Mouse (Mus musculus): Measurements from ENCODE around the gene Nup98. TPM values are rescaled to one million over a fixed set of nuclear protein-coding genes. Genes with fewer than 3 reads are reported as not detected.

The Nup98 gene
- 16.1 TPM for polyA plus RNA-seq (2012; fragmentation: generic; extraction: Trizol)

DNA sequence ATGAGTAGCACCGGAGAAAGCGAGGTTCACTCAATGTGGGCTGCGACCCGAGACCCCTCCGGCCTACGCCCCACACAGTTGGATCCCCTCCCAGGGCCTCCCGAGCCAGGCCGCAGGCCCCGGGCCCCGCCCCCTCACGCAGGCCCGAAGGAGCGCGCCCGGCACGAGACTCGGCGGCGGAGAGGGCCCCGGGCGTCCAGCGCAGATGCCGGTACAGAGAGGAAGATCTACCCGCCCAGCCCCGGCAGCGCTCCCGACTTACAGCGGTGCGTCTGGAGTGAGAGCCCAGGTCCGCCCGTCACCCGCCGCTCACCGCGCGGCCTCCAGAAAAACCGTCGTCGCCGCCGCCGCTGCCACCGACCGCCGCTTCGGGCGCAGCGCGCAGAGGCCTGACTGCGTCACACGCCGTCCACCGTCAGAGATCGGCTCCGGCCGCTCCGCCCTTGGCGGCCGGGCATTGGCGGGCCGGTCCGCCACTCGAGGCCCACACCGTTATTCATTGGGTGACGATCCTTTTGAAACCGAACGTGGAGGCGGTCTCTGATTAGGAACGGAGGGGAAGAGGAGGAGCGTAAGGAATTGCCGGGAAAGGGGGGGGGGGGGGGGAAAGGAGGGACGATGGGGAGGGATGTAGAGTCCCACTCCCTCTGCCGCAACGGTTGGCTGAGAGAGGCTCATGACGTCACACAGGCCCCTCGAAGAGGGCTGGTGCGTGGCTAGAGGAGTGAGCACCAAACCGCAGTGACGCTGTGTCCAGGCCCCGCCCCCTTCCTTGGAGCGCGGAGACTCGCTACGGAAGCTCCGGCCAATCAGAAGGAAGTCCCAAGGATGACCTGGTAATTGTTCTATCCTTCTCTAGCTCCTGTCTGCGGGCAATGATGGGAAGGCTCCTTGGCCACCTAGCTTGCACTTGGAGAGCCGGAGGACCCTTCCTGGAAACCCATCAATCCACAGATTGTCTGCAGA is at the start of gene Nup98, which contains the start of gene Pgap2:
TSS of gene Nup98 (minus strand) at position 421 of the 966 bp plus-strand sequence.
TSS of gene Pgap2 (plus strand) at position 453 of the 966 bp plus-strand sequence.
- TF ChIP-seq E2F4 (IDR thresholded peaks at IDR 0.05; ENCODE audit: insufficient read depth): peak; percentile 13
- TF ChIP-seq MYOG (IDR thresholded peaks at IDR 0.05; ENCODE audit: control insufficient read depth in 1 of 3, insufficient read depth in 1 of 3, insufficient read length in 2 of 3, low read depth in 2 of 3): peak in 1 of 3 experiments; percentile 10
- peak; percentile 65 for TF ChIP-seq POLR2AphosphoS2 (IDR thresholded peaks at IDR 0.05; ENCODE audit: insufficient read length, low read depth)
- peak; percentile 62 for TF ChIP-seq POLR2A (IDR thresholded peaks at IDR 0.05; ENCODE audit: insufficient read length, low read depth)
- TF ChIP-seq SRF (IDR thresholded peaks at IDR 0.05; ENCODE audit: control insufficient read depth, insufficient read length, low read depth): no peak
- TF ChIP-seq REST (IDR thresholded peaks at IDR 0.05; ENCODE audit: insufficient read depth, insufficient read length): no peak
- no peak for TF ChIP-seq CEBPB (IDR thresholded peaks at IDR 0.05; ENCODE audit: insufficient read depth, poor library complexity, severe bottlenecking)
- no peak for TF ChIP-seq USF1 (IDR thresholded peaks at IDR 0.05; ENCODE audit: low read depth)
- TF ChIP-seq TCF3 (IDR thresholded peaks at IDR 0.05; ENCODE audit: insufficient read length, low read depth): no peak
- TF ChIP-seq MYOD1 (IDR thresholded peaks at IDR 0.05; ENCODE audit: control insufficient read depth in 1 of 3, insufficient read length in 2 of 3, low read depth in 2 of 3): peak in 1 of 3 experiments; percentile 4
- no peak for TF ChIP-seq MAX (IDR thresholded peaks at IDR 0.05; ENCODE audit: low read depth)
- no peak for TF ChIP-seq TCF12 (IDR thresholded peaks at IDR 0.05; ENCODE audit: insufficient read depth, poor library complexity, severe bottlenecking)
- H3K4me2 ChIP-seq (ENCODE audit: low read depth): peak within 1 kb of the TSS; percentile 93
- H3K79me2 ChIP-seq (ENCODE audit: control insufficient read depth, insufficient read depth): peaks cover 46% of the 10 kb centered on the region

DNA sequence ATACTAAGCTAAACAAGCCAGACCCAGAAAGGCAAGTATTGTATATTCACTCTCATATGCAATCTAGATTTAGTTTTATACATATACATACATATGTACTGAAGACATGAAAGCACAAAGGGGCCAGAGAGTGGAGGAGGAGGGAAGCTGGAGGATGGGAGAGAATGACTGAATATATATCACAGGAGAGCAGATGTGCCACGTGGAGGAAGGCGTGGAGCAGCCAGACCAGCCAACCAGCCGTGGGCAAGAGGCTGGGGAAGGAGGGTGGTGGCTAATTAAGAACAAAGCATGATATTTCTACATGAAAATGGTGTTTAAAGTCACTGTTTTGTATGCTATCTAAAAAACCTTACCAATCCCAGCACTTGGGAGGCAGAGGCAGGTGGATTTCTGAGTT is 48.8 kb upstream of the Nup98 start:
- no peak for TF ChIP-seq POLR2AphosphoS2 (IDR thresholded peaks at IDR 0.05; ENCODE audit: insufficient read length, low read depth)
- TF ChIP-seq CEBPB (IDR thresholded peaks at IDR 0.05; ENCODE audit: insufficient read depth, poor library complexity, severe bottlenecking): no peak
- TF ChIP-seq MYOD1 (IDR thresholded peaks at IDR 0.05; ENCODE audit: control insufficient read depth in 1 of 3, insufficient read length in 2 of 3, low read depth in 2 of 3): no peak
- TF ChIP-seq REST (IDR thresholded peaks at IDR 0.05; ENCODE audit: insufficient read depth, insufficient read length): no peak
- TF ChIP-seq SRF (IDR thresholded peaks at IDR 0.05; ENCODE audit: control insufficient read depth, insufficient read length, low read depth): no peak
- no peak for TF ChIP-seq TCF12 (IDR thresholded peaks at IDR 0.05; ENCODE audit: insufficient read depth, poor library complexity, severe bottlenecking)
- TF ChIP-seq E2F4 (IDR thresholded peaks at IDR 0.05; ENCODE audit: insufficient read depth): no peak
- TF ChIP-seq MAX (IDR thresholded peaks at IDR 0.05; ENCODE audit: low read depth): no peak
- TF ChIP-seq USF1 (IDR thresholded peaks at IDR 0.05; ENCODE audit: low read depth): no peak
- TF ChIP-seq POLR2A (IDR thresholded peaks at IDR 0.05; ENCODE audit: insufficient read length, low read depth): no peak
- no peak overlapping the region for H3ac ChIP-seq (ENCODE audit: control insufficient read depth, insufficient read length)
- H3K4me3 ChIP-seq: no peak overlapping the region
- no peaks in the 10 kb centered on the region for H3K79me2 ChIP-seq (ENCODE audit: control insufficient read depth, insufficient read depth)
- H3K27me3 ChIP-seq (ENCODE audit: control insufficient read depth, insufficient read depth, insufficient read length): no peaks in the 10 kb centered on the region
- no peak overlapping the region for H3K4me2 ChIP-seq (ENCODE audit: low read depth)
- H3K36me3 ChIP-seq (ENCODE audit: control insufficient read depth, insufficient read depth): no peaks in the 10 kb centered on the region

More for the DNA sequence above, at the start of gene Nup98, which contains the start of gene Pgap2:
- Histone ChIP-seq H3K4me3 (peak within 1 kb of the TSS; percentile 53), H3ac (ENCODE audit: control insufficient read depth, insufficient read length) (peak within 1 kb of the TSS; percentile 68), H3K27me3 (ENCODE audit: control insufficient read depth, insufficient read depth, insufficient read length) (no peaks in the 10 kb centered on the region), H3K36me3 (ENCODE audit: control insufficient read depth, insufficient read depth) (no peaks in the 10 kb centered on the region)

DNA sequence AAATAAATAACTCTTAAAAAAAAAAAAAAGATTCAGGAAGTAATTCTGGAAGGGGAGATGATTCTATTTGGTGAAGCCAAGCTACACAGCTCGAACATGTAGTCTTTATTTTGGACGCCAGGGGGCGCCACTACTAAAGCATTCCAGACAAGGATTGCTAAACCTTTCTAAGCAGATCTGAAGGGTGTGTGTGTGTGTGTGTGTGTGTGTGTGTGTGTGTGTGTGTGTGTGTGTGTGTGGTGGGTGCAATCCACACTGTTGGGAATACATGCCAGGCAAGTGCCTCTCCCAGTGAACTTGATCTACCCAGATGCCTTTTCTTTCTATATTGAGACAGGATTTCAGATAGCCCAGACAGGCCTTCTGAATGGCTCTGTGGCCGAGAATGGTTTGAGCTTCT is 48.2 kb upstream of the Nup98 start:
- no peak overlapping the region for H3K4me3 ChIP-seq
- H3ac ChIP-seq (ENCODE audit: control insufficient read depth, insufficient read length): no peak overlapping the region
- H3K4me2 ChIP-seq (ENCODE audit: low read depth): no peak overlapping the region
- H3K27me3 ChIP-seq (ENCODE audit: control insufficient read depth, insufficient read depth, insufficient read length): no peaks in the 10 kb centered on the region
- H3K79me2 ChIP-seq (ENCODE audit: control insufficient read depth, insufficient read depth): no peaks in the 10 kb centered on the region
- TF ChIP-seq MYOG (IDR thresholded peaks at IDR 0.05; ENCODE audit: control insufficient read depth in 1 of 3, insufficient read depth in 1 of 3, insufficient read length in 2 of 3, low read depth in 2 of 3): no peak
- TF ChIP-seq POLR2A (IDR thresholded peaks at IDR 0.05; ENCODE audit: insufficient read length, low read depth): no peak
- TF ChIP-seq TCF3 (IDR thresholded peaks at IDR 0.05; ENCODE audit: insufficient read length, low read depth): no peak
- TF ChIP-seq SRF (IDR thresholded peaks at IDR 0.05; ENCODE audit: control insufficient read depth, insufficient read length, low read depth): no peak
- no peaks in the 10 kb centered on the region for H3K36me3 ChIP-seq (ENCODE audit: control insufficient read depth, insufficient read depth)

DNA sequence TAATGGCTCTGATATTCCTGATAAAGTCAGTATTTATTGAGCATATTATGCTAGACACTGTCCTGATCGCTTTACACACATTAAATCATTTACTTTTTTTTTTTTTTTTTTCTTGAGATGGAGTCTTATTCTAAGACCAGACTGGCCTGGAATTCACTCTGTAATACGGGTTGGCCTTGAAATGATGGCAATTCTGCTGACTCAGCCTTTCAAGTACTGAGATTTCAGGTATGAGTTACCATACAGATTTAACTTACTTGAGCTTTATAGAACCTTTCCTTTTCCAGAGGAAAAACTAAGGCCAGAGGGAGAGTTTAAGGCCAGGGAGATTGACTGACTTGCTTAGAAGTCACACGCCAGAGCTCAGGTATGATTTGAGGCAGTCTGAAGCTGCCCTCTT is 46.7 kb upstream of the Nup98 start:
- no peaks in the 10 kb centered on the region for H3K27me3 ChIP-seq (ENCODE audit: control insufficient read depth, insufficient read depth, insufficient read length)
- H3K4me2 ChIP-seq (ENCODE audit: low read depth): no peak overlapping the region
- no peak overlapping the region for H3K4me3 ChIP-seq
- no peaks in the 10 kb centered on the region for H3K36me3 ChIP-seq (ENCODE audit: control insufficient read depth, insufficient read depth)
- no peaks in the 10 kb centered on the region for H3K79me2 ChIP-seq (ENCODE audit: control insufficient read depth, insufficient read depth)
- TF ChIP-seq TCF12 (IDR thresholded peaks at IDR 0.05; ENCODE audit: insufficient read depth, poor library complexity, severe bottlenecking) (no peak), E2F4 (IDR thresholded peaks at IDR 0.05; ENCODE audit: insufficient read depth) (no peak), SRF (IDR thresholded peaks at IDR 0.05; ENCODE audit: control insufficient read depth, insufficient read length, low read depth) (no peak), REST (IDR thresholded peaks at IDR 0.05; ENCODE audit: insufficient read depth, insufficient read length) (no peak), POLR2A (IDR thresholded peaks at IDR 0.05; ENCODE audit: insufficient read length, low read depth) (no peak), CEBPB (IDR thresholded peaks at IDR 0.05; ENCODE audit: insufficient read depth, poor library complexity, severe bottlenecking) (no peak), MAX (IDR thresholded peaks at IDR 0.05; ENCODE audit: low read depth) (no peak)
- no peak overlapping the region for H3ac ChIP-seq (ENCODE audit: control insufficient read depth, insufficient read length)
